Mouse (Mus musculus) spleen, postnatal 36 days (tissue): Measurements from ENCODE around the gene P2ry4.

Experiments
- DNase-seq, 2 experiments: peaks; one replicate each; pipeline ENCODE4 v3.0.0; 2022; ENCODE audit warnings: low spot score in 2 of 2, mixed read lengths in 1 of 2

Gene P2ry4

DNA sequence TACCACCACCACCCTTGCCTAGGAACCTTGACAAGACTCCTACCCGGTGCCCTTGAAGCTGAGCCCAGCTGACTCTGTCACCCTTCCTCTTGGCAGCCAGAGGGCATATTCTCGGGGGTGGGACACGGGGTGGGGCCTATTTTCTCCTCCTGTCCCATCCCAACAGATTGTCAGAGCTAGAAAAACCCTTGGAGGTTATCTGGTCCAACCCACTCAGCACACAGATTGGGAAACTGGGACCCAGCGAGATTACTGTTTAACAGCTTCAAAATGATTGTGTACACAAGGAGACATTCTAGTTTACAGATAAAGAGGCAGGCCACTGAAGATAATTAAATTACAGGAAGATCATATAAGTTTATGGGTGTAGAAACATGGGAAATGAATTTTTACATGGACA is at the start of gene P2ry4:
P2ry4 (minus strand) TSS at position 79 of the 400 bp plus-strand sequence.
- no peak for DNase-seq

DNA sequence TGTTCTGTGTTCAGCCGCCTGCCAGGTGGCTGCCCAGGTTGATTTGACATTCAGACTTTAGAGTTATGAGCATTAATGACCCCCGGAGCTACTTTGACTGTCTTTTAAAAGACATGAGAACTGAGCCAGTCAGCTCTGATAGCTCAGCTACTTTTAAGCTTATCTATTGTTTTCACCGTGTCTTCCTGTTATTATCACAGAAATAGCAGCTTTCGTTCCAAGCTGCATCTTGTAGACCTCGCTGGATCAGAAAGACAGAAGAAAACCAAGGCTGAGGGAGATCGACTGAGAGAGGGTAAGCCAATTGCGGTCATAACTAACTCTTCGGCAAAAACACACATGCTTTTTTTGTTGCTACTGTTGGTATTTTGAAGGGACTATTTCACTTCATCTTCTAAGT is 43.8 kb upstream of the P2ry4 start:
- DNase-seq, result no peak

DNA sequence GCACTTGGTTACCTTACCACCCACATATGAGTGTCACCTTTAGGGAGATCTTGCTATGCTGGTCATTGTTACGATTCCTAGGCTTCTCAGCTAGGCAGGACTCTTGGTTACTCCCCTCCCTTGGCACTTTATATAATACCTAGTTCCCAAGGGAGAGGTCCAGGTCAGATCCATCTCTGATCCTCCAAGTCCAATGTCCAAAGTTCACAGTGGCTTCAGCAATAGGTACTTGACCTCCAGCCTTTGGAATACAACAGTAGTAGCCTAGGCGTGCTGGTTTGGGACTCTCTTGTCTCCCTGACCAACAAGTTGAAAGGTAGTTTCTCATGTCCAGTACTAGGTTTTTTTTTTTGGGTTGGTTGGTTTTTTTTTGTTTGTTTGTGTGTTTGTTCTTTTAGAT is 34.4 kb upstream of the P2ry4 start:
- no peak for DNase-seq

DNA sequence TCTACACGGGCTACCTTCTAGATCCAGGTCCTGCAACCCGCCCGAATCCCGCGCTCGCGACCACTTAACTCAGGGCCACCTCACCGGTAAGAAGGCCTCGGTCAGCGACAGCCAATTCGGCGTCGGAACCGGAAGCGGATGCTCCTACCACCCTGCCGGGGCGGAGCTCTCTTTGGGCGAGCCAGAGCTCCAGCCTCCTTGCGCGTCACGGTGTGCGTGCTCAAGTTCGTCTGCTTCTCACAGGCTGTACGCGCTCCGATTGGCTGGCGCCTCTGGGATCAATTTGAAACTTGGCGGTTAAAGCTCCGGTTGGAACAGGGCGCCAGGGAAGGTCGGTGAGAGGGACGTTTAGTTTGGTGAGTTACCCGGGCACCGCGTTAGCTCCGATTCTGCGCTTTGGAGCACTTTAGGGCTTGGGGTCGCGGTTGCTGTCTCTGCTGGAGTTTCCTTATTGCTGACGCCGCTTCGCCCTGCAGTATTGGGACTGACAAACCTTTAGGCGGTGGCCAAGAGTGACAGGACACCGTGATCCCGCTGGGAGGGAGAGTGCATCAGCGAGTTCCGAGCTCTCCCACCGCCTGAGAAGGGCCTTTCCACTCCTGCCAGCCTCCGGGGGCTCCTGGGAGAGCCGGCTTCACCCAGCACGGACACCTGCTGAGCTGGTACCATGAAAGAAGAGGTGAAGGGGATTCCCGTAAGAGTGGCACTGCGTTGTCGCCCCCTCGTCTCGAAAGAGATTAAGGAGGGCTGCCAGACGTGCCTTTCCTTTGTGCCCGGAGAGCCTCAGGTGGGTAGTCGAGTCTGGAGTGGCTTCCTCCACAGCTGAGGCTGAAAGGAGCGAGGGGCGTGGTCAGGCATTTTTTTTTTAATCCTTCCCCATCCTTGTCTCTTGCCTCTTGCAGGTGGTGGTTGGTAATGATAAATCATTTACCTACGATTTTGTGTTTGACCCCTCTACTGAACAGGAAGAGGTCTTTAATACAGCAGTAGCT is 31.4 kb upstream of the P2ry4 start, which contains the start of gene Pdzd11:
Pdzd11 (minus strand) TSS at position 767 of the 992 bp plus-strand sequence.
- peak; percentile 89 to 90 for DNase-seq

DNA sequence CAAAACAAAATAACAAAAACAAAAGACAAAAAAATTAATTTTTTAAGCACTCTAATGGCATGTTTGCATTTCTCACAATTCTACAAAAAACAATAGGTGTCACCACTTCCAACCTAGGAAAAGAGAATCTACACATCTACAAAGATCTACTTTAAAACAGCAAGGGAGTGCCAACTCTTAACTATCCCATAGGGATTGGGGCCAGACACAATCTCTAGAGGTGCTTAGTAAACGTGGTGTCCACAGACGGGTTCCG is 30.8 kb upstream of the P2ry4 start, which contains the start of gene Kif4:
Kif4 (plus strand) TSS at position 192 of the 256 bp plus-strand sequence.
- DNase-seq, result no peak

DNA sequence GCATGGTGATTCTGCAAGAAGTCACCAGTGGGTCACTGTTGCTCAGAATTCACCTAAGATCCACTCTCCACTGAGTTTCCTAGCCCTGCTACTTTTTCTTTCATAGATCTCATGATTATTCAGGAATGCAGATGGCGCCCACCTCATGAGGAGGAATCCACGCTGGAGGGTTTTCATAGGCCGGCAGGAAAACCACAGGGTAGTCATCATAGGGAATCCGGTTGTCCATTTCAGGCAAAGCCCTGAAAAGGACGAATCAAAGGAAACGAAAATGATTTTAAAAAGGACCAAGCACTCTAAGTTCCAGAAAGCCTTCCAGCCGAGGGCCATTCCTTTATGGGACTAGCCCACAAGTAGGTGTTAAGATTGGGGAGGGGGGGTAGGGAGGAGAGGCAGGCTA is 30.5 kb upstream of the P2ry4 start:
- no peak for DNase-seq

DNA sequence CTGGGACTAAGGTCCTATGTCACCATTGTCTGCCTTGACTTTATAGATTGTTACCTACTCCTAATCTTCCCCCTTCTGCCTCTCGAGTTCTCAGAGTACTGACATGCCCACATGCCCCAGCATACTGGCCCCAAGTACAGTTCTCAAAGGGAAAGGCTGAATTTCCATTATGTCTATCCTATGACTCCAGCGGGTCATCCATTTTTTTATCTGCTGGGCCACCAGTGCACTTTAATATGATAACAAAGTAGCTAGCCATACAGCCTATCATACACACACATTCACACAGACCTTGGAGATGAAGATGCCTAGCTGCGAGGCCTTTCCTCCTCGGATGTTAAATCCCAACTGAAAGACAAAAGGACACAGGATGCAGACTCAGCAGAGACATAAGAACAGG is 29.6 kb upstream of the P2ry4 start:
- no peak for DNase-seq

DNA sequence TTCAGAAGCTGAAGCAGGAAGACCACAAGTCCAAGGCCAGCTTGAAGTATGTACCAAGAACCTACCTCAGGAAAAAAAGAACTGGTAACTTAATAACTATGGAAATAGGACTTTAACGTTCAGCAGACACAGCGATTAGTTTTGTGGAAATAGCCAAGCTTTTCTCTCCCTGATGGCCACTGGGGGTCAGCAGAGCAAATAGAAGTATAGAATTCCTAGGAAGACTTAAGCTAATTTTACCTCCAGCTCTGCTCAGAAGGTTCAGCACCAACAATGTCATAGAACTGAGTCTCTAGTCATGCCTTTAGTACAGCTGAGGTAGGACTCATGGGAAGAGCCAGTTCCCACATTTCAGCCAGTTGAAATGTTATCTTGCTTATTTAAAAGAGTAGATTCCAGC is 26.7 kb upstream of the P2ry4 start:
- no peak for DNase-seq

DNA sequence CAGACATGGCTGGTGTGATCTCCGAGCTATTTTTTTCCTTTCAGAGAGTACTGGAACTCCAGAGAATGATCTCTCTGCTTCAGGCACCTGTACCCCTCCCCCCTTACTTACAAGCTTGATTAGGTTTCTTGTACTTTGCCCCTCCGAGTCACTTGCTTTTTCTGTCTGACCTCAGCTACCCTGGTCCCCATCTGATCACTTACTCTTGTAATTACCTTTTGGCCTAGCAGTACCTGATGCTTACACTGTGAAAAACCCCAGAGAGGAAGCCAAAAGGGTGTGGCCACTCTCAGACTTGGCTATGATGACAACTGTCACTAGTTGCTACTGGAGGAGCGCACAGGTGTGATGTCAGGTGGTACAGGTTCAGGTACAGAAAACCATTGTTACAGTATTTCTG is 23.8 kb upstream of the P2ry4 start:
- DNase-seq, result no peak

DNA sequence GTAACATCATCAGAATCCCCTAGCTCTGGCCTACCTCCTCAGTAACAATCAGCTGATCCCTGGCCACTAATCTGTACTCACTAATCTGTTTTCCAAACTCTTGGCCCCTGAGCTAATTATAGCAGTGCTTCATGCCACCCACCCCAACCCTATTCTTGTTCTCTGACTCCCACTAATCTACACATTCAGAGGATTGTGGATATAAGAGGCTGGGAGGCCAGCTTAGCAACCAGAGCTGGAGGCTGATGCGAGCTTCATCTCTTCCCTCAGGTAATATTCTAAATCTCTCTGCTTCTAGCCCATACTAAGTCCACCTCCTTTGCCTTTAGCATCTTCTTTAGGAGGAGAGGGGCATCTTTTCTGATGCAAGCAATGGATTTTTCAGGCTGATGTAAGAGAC is 10.6 kb upstream of the P2ry4 start, which contains the start of gene Arr3:
Arr3 (plus strand) TSS at position 184 of the 400 bp plus-strand sequence.
- no peak for DNase-seq

DNA sequence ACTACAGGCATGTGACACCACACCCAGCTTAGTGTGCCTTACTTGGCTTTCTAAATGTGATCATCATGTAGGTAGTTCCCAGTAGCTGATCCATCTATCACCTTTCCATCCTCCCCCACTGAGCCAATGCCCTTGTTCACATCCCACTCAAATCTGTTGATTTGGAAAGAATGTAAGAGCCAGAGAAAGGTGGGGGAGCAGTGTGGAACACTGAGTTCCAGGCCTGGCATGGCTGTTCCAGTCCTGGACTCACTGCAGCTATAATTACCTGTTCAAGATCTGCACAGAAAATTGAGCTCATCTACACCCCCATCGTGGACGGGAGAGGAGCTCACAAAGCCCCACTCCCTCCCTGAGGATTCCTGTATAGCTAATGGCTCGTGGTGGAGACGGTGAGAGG is 5.1 kb upstream of the P2ry4 start:
- DNase-seq, result no peak

DNA sequence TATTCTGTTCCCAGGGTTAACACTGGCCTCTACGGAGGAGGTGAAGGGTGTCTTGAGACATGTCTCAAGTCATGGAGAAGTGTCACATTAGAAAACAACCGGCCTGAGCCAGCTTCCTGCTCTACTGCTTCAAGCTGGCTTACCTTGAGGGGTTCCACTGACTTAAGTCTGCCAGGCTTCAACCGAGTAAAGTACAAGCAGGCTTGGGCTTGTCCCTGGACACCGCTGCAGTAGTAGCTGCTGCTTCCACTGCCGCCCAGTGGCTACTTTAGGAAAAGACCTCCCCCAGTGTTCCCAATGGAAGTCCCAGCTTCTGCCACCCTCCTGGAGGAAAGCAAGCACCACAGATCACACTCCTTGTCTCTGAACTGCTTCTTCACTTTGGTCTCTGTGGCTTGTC is 2.8 kb upstream of the P2ry4 start:
- DNase-seq, result no peak

DNA sequence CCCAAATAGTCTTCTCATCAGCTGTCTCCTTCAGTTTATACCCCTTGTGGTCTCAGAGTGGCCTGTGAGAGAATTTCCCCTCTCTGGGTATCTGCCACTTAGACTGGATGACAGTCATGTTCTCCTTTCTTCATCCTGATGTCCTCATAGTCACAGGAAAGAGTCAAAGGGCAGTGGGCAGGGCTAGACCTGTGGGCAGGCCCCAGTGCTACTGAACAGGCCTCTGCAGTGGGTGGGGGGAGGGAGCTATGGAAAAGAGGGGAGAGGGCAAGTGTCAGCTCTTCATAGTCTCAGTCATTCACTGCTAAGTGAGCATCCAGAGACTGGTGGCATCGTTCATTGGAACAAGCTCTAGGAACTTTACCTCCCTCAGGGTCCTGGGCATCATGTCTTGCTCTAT is 22.7 kb downstream of the P2ry4 start, which contains the start of gene Awat1:
Awat1 (plus strand) TSS at position 301 of the 400 bp plus-strand sequence.
- DNase-seq, result no peak

DNA sequence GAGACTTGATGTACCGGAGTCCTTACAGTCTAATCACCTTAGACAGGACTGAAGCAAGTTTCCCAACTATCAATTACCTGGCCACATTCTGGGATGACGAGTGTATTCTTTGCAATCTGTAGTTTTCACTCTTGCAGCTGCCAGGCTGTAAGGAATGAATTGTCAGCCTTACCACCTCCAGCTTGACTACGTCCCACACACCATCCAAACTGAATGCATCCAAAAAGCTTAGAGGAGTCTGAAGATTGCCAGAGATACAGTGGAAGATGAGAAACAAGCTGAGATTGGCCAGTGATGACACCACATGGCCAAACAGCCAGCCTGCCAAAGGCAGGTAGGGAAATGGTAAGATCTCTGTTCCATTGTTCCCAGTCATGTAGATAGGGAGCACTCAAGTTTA is 29.0 kb downstream of the P2ry4 start:
- no peak for DNase-seq

DNA sequence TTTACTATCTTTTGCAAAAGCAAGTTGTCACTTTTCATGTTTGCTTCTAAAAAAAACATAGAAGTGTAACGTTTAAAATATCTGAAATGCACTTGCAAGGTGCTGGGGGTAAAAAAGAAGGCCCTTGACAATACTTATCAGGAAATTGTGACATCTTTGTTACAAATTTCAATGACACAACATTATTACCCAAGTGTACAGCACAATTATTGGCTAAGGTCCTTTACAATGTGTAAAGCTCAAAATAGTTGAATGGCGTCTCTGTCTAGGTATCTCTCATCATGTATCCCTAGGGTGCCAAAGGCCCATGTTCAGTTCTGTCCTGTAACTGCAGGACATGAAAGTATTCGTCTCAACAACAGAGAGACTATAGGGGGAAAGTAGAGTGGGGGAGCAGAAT is 38.6 kb downstream of the P2ry4 start:
- DNase-seq, result no peak
